Mouse (Mus musculus) CD8-positive naive resting alpha-beta T cell, adult 57 days (primary cell): Measurements from ENCODE around the gene Brwd1. TPM values are rescaled to one million over a fixed set of nuclear protein-coding genes. Genes with fewer than 3 reads are reported as not detected.

Experiments used
- total RNA-seq: library from RNA; stranded (reverse); gene quantifications from one replicate; pipeline ENCODE4 v1.2.4, GENCODE M21; 2023

Gene Brwd1
- total RNA-seq: 151 TPM

DNA sequence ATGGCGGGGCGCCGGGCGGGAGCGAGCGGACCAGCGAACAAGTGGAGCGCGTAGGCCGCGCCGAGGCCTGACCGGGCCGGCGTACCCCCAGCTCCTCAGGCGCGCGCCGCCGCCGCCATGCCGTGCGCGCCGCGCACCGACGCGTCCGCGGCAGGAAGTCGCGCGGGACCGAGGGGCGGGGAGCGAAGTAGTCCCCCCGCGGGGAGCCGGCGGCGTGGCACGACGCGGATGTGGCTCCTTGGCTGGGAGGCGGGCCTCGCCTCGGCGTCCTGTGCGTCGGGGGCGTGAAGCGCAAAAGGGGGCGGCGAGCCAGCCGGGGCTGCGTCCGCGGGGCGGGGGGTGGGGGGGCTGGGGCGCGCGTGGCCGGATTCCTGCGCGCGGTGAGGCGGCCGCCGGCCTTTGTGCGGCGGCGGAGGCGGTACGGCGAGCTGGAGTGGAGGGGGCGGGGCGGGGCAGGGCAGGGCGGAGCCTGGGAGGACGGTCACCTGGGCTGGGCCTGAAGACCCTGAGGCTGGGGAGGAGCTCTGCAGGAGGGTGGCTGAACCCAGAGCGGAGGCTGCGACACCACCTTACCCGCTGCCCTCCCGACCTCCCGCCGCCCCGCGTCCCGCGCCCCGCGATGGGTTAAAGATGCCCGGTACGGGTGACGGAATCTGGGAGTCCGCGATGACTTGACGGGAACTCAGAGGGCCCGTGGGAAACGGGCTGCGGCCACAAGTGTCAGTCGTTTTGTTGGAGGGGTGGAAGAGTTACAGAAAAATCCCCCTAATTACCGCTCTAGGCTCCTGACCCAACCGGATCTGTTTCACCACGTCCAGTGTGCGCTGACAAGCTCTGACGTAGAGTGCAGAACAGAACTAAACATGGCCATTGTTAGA is at the start of gene Brwd1:
Gene Brwd1, minus strand, starts transcription at position 226 of the 878 bp plus-strand sequence.

DNA sequence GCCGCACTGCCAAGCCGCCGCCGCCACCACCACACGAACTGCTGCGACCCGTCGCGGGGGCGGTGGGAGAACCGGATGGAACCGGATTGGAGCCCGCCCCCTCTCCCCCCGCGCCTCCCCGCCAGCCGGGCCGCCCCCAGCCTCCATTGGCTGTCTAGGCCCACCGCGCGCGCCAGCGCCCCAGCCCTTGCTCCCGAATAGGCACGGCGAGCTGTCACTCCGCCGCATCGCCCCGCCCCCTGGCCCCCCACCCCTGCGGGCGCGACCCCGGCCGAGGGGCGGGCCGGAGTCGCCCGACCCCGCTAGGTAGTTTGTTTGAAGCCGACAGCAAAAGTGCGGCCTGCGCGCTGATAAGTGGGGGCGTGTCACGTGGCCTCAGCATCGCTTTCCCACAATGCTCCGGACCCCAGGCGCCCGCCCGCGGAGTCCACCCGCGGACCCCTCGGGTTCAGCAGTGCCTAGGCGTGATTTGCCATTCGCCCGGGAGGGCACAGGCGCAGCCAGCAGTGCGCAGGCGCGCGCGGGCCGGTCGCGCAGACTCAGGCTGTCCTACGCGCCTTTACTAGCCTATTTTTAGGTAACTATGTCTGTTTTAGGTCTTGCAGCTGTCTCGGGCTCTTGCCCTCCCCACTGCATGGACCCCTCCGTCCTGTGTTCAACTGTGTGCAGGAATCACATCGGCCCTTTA is 45.5 kb upstream of the Brwd1 start, which contains the start of gene Hmgn1:
Gene Hmgn1, minus strand, starts transcription at position 73 of the 688 bp plus-strand sequence.

DNA sequence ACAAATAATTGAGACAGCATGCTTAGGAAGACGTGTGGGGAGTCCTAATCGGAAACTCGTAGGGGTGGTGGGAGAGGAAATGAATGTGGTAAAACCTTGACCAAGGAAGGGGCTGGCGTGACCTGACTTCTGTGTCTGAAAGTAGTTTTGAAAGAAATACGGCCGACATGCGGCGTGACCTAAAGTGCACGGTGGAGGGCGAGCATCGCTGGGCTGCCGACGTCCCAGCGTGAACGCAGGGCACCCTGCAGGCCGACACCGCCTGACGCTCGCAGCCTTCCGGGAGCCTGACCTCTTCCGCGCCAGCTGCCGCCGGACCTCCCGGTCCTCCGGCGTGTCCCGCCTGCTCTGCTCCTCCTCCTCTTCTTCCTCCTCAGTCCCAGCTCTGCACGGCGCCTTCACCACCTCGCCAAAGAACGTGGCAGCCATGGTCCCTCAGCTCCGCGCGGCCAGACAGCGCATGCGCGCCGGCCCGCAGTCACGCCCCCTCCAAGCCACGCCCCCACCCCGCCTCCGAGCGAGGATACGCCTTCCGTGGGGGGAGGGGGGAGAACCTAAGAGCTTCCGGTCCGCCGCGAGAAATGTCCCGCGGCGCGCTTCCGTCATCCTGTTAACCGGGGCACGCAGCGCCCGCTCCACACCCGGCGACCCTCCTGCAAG is 91.7 kb downstream of the Brwd1 start, which contains the start of gene Psmg1:
Gene Psmg1, minus strand, starts transcription at position 499 of the 660 bp plus-strand sequence.

Other genes starting within 250 kb of the Brwd1 start
- 15.3 TPM for gene Psmg1, start 91.6 kb downstream of the Brwd1 start, total RNA-seq
- 147 TPM for gene Hmgn1, start 45.2 kb upstream of the Brwd1 start, total RNA-seq
- gene Wrb, start 62.9 kb upstream of the Brwd1 start, total RNA-seq: 6.7 TPM
- gene Lca5l, start 109.7 kb upstream of the Brwd1 start, total RNA-seq: not detected
- not detected for gene Sh3bgr, start 117.9 kb upstream of the Brwd1 start, total RNA-seq
- gene B3galt5, start 153.3 kb upstream of the Brwd1 start, total RNA-seq: 0.43 TPM